Mouse (Mus musculus): ENCODE measurements at regions not wholly inside any gene's neighbourhood (a gene's known extent, or its start where the extent isn't known, plus 50 kb on each side); places are given as distances from the start of the nearest gene placed in this dataset.
"Not testable (repeated sequence)": the region's sequence is repeated elsewhere in the genome, so short reads cannot be mapped to it uniquely, and the experiment has no call there.

DNA sequence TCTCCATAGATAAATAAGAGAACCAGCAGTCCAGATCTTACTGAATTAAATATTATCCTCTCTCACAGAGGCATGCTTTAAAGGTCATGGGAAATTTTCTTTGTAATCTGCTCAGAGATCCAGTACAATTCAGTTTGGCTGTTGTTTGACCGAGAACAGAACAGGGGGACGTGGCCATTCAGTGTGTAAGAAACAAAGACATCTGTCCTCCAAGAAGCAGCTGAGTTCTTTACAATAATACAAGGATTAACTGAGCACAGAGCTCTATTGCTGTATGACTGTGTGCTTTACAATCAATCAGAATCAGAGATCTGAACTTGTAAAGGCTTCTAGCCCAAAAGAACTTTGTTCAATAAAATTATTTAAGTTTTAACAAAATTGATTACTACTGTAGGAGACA lies 287.6 kb upstream of the Cntn5 start:
- DNase-seq (ENCODE audit: low spot score in 2 of 2), result no peak

DNA sequence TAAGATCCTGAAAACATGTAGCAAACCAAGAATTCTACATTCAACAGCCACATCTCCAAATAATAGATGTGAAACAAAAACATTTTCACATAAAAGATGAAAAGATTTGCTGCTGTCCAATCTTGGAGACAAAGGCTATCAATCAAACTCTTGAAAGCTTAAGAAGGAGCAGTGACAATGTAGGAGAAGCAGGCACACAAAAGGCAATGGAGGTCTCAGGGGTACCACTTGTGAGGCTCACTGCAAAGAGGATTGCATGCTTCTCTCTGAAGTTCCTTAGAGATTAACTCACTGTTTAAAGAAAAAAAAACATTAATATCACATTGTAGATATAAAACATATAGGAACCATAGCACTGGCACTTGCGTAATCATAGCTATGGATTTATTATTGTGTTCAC lies 241.2 kb upstream of the Cntn5 start:
- DNase-seq (ENCODE audit: low spot score in 2 of 2), result no peak

DNA sequence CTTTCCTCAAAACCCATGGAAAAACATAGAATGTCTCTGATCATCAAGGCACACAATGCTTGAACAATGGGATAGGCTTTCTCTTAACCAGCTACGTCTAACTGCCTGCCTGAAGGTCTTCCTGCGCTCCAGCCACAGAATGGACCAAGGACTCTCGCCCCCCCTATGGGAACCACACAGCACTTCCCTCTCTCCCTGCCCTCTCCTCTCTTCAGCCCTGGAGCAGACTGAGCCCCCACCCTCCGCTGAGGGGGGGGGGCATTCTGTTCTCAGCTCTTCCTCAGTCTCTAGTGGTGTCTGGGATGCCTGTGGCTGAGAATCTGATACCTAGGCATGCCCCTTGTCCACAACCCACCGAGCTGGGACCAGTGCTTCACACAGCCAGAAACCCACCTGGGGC lies 222.3 kb upstream of the Cntn5 start:
- DNase-seq (ENCODE audit: low spot score in 2 of 2), result no peak

DNA sequence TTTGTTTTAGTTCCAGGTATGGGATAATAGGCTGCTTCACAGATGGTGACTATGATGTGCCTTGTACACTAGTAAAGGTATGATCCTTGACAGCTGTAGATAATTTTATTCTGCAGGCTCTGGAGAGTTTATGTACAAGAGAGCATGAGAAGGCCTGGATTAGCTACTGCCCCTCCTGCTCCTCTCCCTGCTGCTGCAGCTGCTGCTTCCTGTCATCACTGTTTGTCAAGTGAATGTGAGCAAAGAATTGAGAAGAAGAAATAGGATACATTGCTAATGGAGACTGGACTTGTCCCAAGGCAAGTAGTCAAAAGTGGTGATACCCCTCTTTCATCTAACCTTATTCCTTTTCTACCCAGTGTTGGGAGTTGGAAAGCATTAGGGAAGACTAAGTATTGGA lies 214.6 kb upstream of the Cntn5 start:
- DNase-seq (ENCODE audit: low spot score in 2 of 2), result no peak

DNA sequence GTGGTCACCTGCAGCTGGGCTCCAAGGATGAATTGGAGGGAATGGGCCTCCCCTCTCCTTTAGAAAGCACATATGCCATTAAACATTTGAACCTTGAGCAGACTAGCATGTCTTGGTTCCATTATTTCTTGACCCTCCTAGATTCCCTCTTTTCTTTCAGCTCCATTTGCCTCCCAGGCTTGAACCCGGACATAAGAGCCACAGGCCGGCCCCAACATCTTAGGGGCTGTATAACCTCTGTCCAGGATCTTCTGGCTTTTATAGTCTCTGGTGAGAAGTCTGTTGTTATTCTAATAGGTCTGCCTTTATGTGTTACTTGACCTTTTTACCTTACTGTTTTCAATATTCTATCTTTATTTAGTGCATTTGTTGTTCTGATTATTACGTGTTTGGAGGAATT lies 203.3 kb upstream of the Cntn5 start:
- DNase-seq (ENCODE audit: low spot score in 2 of 2), result not testable (repeated sequence)

DNA sequence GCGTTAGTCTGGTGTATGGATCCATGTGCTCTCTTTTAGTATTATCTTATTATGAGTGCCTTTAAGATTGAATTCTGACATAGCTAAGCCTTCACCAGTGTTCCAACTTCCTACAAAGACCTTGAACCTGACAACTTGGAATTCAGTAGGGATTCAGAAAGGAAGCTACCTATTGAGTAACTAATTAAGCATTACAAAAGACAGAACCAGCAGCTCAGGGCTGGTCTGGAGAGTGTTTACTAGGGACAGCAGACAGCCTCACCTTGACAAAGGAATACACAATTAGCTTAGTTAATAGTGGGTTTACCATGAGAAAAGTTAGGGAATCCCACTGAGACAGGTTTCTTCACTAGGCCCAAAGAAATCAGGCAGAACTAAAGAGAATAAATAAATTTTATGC lies 202.6 kb upstream of the Cntn5 start:
- not testable (repeated sequence) for DNase-seq (ENCODE audit: low spot score in 2 of 2)

DNA sequence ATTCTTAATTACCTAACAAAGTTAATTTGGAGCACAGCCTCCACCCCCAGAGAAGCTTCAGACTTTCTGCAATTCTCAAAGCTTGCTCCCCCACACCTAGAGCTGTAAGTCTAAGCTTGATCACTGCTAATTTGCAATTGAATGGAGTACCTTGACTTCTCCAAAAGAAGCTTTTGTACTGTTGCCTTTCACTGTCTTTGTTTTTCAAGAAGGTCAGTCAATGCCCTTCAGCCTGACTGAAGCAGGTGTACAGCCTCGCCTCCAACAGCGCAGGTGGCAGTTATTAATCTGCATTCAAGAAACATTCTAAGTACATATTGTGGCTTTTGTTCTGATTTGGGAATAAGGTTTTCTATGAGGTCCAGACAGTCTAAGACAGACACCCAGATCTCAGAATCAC lies 201.7 kb upstream of the Cntn5 start:
- DNase-seq (ENCODE audit: low spot score in 2 of 2), result no peak

DNA sequence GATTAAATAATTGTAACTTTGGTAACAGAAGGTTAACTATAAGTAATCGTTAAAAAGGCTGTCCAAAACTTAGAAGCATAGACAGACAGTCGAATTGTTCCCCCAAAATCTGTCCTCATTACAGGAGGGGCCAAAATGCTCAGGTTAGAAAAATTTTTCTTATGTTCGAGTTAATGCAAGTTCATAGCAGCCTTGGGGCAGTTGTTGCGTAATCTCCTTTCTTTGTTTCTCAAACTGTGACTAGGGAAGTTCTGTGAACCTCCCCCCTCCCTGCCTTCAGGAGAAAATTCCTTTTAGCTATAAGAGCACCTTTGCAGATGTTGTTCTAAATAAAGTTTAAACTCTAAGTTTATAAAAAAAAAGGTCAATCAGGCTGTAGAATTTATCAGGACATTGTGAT lies 198.9 kb upstream of the Cntn5 start:
- DNase-seq (ENCODE audit: low spot score in 2 of 2), result no peak

DNA sequence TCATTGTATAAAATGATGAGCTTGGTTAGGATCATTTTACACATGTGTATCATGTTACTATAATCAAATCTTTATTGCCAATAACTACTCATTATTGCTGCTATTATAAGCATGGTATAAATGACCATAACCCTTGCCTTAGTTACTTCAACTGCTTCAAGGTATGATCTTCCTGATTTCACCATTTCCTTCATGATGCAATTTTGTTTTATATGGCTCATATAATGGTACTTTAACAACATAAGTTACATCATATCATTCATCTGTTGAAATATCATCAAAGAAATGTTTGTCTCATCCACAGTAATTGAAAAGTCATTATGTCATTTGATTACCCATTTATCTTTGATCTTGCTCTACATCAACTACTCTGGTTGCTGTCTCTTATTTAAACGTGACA lies 188.3 kb upstream of the Cntn5 start:
- DNase-seq (ENCODE audit: low spot score in 2 of 2), result no peak

DNA sequence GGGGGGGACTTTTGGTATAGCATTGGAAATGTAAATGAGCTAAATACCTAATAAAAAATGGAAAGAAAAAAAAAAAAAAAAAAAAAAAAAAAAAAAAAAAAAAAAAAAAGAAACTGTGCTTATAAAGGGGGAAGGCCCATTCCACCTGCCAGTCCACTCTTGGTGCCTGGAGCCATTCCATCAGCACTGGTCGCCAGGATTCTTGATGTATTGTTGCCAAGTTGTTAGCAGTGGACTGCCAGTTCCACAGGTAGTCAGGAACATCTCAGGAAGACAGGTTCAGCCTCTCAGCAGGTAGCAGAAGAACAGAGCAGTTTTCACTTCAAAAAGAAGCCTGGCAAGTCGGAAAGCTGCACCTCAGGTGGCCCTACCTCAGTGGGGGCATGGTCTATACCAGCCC lies 162.6 kb upstream of the Cntn5 start:
- not testable (repeated sequence) for DNase-seq (ENCODE audit: low spot score in 2 of 2)

DNA sequence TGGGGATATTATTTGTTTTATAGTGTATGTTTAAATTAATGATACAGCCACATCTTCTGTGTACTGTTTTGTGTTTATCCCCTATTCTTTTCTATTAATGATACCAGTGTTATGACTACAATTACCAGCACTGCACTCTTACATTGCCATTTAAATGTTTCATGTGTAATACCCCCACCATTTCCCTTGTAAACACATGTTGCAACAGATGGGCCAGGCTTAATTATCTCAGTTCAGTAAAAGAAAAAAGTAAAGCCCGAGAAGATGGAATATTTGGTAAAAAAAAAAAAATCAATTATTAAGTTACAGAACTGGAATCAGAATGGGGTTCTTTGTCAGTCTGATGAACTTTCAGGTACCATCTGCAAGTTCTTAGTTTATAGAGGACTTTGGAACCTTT lies 158.3 kb upstream of the Cntn5 start:
- DNase-seq (ENCODE audit: low spot score in 2 of 2), result no peak
